Mouse (Mus musculus): ENCODE data around the gene Lix1l. TPM values are rescaled to one million over a fixed set of nuclear protein-coding genes. Genes with fewer than 3 reads are reported as not detected.
"Not testable (repeated sequence)": the region's sequence is repeated elsewhere in the genome, so short reads cannot be mapped to it uniquely, and the experiment has no call there.

The Lix1l gene
- total RNA-seq, 1 experiment: 4.6 TPM

DNA sequence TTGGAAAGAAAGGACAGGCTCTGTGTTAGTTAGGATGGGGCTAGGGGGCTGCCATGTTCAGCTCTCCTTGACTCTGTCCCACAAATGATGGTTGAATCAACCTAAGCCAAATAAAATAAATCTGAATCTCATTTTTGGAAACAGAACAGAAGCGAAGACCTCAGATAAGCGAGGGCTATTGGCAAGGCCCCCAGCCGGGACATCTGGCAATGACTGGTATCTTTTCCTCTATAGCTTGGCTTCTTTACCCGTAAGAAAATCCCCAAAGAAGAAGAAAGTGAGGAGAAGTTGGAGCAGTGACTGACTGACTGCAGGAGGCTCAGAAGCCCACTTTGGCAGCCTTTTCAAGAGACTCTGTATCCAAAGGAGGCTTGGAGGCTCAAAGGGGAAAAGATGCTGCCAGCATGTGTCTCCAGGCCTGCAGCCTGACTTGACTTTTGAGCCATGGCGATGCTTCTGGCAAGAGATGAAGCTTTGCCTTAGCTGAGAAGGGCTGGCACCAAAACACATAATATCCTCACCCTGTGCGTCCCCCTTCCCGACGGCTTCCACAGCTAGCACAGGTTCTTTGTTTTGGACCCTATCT is 61.9 kb downstream of the Lix1l start:
- Histone ChIP-seq H3K9me3 (ENCODE audit: control insufficient read depth, insufficient read depth, low read depth, low read length) (no peaks in the 10 kb centered on the region), H3K27ac (ENCODE audit: insufficient read depth, low read depth, low read length, poor library complexity, severe bottlenecking) (no peak overlapping the region), H3K4me1 (ENCODE audit: control insufficient read depth in 2 of 2, insufficient read depth in 2 of 2, low read length in 2 of 2, poor library complexity in 1 of 2) (peaks cover 0 to 5% of the 10 kb centered on the region in 2 experiments; a peak in 1 of 4 replicates), H3K4me3 (ENCODE audit: insufficient read depth in 1 of 2, low read depth in 1 of 2, low read length in 2 of 2, poor library complexity in 1 of 2, severe bottlenecking in 1 of 2) (no peak overlapping the region; a peak in 1 of 4 replicates), H3K36me3 (ENCODE audit: control insufficient read depth, insufficient read depth, low read length, poor library complexity, severe bottlenecking) (no peaks in the 10 kb centered on the region), H3K9ac (ENCODE audit: insufficient read depth, low read depth, low read length, poor library complexity, severe bottlenecking) (no peak overlapping the region)
- in situ Hi-C loops (cut with MboI; ENCODE audit: low sequenced_read_pairs in 2 of 2, unreplicated experiment in 2 of 2): no loop called here
- TF ChIP-seq ZC3H11A (IDR thresholded peaks at IDR 0.05; ENCODE audit: borderline replicate concordance, low read depth, low read length): no peak
- no peak for TF ChIP-seq MAFK (IDR thresholded peaks at IDR 0.05; ENCODE audit: insufficient read depth, low read depth, low read length)
- TF ChIP-seq ZNF384 (IDR thresholded peaks at IDR 0.05; ENCODE audit: low read depth, low read length): no peak
- no peak for TF ChIP-seq CHD2 (IDR thresholded peaks at IDR 0.05; ENCODE audit: low read depth, low read length)
- no peak for TF ChIP-seq HCFC1 (IDR thresholded peaks at IDR 0.05; ENCODE audit: borderline replicate concordance, insufficient read depth, low read length)
- DNase-seq (ENCODE audit: low read depth, low spot score): no peak

DNA sequence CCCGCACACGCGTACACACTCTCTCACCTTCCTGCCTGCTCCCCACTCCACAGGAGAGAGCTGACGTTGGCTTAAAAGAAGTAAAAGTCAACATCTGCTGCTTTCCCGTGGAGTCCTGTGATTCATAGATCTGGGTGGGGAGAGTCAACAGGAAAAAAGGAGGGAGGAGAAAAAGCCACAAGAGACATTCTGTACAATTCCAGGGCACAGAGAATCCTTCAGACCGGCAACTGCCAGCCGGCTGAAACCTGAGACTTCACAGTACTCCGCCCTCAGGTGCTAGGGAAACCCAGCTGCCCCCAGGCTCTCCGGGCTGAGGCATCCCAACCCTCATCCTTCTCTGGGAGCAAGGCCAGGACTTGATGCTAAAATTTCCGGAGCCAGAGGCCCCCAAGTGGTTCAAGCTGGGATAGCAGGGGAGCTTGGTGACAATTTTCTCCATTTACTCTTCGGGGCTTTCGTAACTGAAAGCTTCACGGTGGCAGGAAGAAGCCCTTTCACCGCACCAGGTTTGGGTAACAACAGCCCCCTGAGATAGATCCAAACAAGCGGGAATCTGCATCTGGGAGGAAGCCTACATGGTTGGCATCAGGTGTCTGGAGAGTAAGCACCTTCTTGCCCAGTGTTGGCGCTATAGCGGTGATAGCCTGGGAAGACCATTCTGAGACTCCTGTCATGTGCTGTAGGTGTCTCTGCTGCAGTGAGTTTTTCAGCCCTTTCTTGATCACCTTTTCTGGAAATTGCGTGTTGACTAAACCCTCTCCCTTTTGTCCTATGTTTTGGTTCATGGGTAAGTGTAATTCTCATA is 62.7 kb downstream of the Lix1l start:
- Histone ChIP-seq H3K4me1 (ENCODE audit: control insufficient read depth in 2 of 2, insufficient read depth in 2 of 2, low read length in 2 of 2, poor library complexity in 1 of 2) (peaks cover 0 to 5% of the 10 kb centered on the region in 2 experiments; a peak in 1 of 4 replicates), H3K9ac (ENCODE audit: insufficient read depth, low read depth, low read length, poor library complexity, severe bottlenecking) (peak overlapping the region; percentile 55; the same call in 1 of the 2 replicates), H3K9me3 (ENCODE audit: control insufficient read depth, insufficient read depth, low read depth, low read length) (no peaks in the 10 kb centered on the region), H3K27ac (ENCODE audit: insufficient read depth, low read depth, low read length, poor library complexity, severe bottlenecking) (no peak overlapping the region), H3K36me3 (ENCODE audit: control insufficient read depth, insufficient read depth, low read length, poor library complexity, severe bottlenecking) (no peaks in the 10 kb centered on the region), H3K4me3 (ENCODE audit: insufficient read depth in 1 of 2, low read depth in 1 of 2, low read length in 2 of 2, poor library complexity in 1 of 2, severe bottlenecking in 1 of 2) (peak overlapping the region; percentile 38 to 79; a peak in 3 of 4 replicates)
- DNase-seq (ENCODE audit: low read depth, low spot score): peak; percentile 97
- TF ChIP-seq ZNF384 (IDR thresholded peaks at IDR 0.05; ENCODE audit: low read depth, low read length) (no peak), ZC3H11A (IDR thresholded peaks at IDR 0.05; ENCODE audit: borderline replicate concordance, low read depth, low read length) (peak; percentile 32; the same call in 1 of the 2 replicates), MAFK (IDR thresholded peaks at IDR 0.05; ENCODE audit: insufficient read depth, low read depth, low read length) (no peak), HCFC1 (IDR thresholded peaks at IDR 0.05; ENCODE audit: borderline replicate concordance, insufficient read depth, low read length) (peak; percentile 41; the same call in 1 of the 2 replicates), CHD2 (IDR thresholded peaks at IDR 0.05; ENCODE audit: low read depth, low read length) (no peak)
- in situ Hi-C loops (cut with MboI; ENCODE audit: low sequenced_read_pairs in 2 of 2, unreplicated experiment in 2 of 2): no loop called here

DNA sequence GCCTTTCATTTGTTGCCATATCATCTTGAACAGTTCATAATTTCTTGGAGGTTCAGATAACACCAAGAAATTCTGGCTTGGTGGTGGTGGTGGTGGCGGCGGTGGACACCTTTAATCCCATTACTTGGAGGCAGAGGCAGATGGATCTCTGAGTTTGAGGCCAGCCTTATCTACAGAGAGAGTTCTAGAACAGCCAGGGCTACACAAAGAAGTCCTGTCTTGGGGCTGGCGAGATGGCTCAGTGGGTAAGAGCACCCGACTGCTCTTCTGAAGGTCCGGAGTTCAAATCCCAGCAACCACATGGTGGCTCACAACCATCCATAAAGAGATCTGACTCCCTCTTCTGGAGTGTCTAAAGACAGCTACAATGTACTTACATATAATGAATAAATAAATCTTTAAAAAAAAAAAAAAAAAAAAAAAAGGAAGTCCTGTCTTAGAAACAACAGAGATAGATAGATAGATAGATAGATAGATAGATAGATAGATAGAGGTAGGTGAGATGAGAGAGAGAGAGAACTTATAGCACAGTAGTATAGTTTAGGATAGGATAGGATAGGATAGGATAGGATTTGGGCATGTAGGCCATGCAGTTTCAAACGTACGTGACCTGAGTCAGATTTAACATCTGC is 64.9 kb downstream of the Lix1l start:
- not testable (repeated sequence) for H3K4me3 ChIP-seq (ENCODE audit: insufficient read depth in 1 of 2, low read depth in 1 of 2, low read length in 2 of 2, poor library complexity in 1 of 2, severe bottlenecking in 1 of 2); DNase-seq (ENCODE audit: low read depth, low spot score); H3K4me1 ChIP-seq (ENCODE audit: control insufficient read depth in 2 of 2, insufficient read depth in 2 of 2, low read length in 2 of 2, poor library complexity in 1 of 2); H3K9ac ChIP-seq (ENCODE audit: insufficient read depth, low read depth, low read length, poor library complexity, severe bottlenecking); H3K9me3 ChIP-seq (ENCODE audit: control insufficient read depth, insufficient read depth, low read depth, low read length); H3K27ac ChIP-seq (ENCODE audit: insufficient read depth, low read depth, low read length, poor library complexity, severe bottlenecking); H3K36me3 ChIP-seq (ENCODE audit: control insufficient read depth, insufficient read depth, low read length, poor library complexity, severe bottlenecking)
- in situ Hi-C loops (cut with MboI; ENCODE audit: low sequenced_read_pairs in 2 of 2, unreplicated experiment in 2 of 2): loop anchor here in 1 of 2 experiments (5.0 kb wide), 1 partner anchor 41 kb away; the partner anchor contains the start of gene Nudt17

DNA sequence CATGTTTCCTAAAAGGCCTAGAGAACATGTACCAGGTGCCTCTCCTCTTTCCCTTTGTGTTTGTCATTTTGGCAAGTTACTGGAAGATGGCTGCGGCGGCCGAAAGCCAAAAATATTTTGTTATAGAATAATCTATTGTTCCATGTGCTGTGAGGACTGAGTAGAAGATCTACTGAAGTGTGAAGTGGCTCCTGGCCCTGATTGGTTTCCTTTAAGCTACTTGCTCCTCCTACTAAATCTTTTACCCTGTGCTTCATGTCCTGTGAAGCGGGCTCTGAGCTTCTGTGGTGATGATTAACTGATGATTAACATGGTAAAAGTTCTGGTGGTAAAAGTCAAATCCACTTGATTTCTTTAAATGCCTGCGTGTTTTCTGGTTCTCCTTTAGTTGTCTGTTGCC is 66.0 kb downstream of the Lix1l start:
- Histone ChIP-seq H3K36me3 (ENCODE audit: control insufficient read depth, insufficient read depth, low read length, poor library complexity, severe bottlenecking) (no peaks in the 10 kb centered on the region), H3K9ac (ENCODE audit: insufficient read depth, low read depth, low read length, poor library complexity, severe bottlenecking) (no peak overlapping the region), H3K27ac (ENCODE audit: insufficient read depth, low read depth, low read length, poor library complexity, severe bottlenecking) (no peak overlapping the region), H3K4me3 (ENCODE audit: insufficient read depth in 1 of 2, low read depth in 1 of 2, low read length in 2 of 2, poor library complexity in 1 of 2, severe bottlenecking in 1 of 2) (no peak overlapping the region), H3K9me3 (ENCODE audit: control insufficient read depth, insufficient read depth, low read depth, low read length) (no peaks in the 10 kb centered on the region), H3K4me1 (ENCODE audit: control insufficient read depth in 2 of 2, insufficient read depth in 2 of 2, low read length in 2 of 2, poor library complexity in 1 of 2) (peaks cover 5 to 8% of the 10 kb centered on the region in 2 experiments; a peak in 3 of 4 replicates)
- in situ Hi-C loops (cut with MboI; ENCODE audit: low sequenced_read_pairs in 2 of 2, unreplicated experiment in 2 of 2): loop anchor here in 1 of 2 experiments (5.0 kb wide), 1 partner anchor 40 kb away; the partner anchor contains the start of gene Nudt17
- DNase-seq (ENCODE audit: low read depth, low spot score): no peak
- TF ChIP-seq HCFC1 (IDR thresholded peaks at IDR 0.05; ENCODE audit: borderline replicate concordance, insufficient read depth, low read length) (no peak), ZC3H11A (IDR thresholded peaks at IDR 0.05; ENCODE audit: borderline replicate concordance, low read depth, low read length) (no peak), ZNF384 (IDR thresholded peaks at IDR 0.05; ENCODE audit: low read depth, low read length) (no peak), CHD2 (IDR thresholded peaks at IDR 0.05; ENCODE audit: low read depth, low read length) (no peak), MAFK (IDR thresholded peaks at IDR 0.05; ENCODE audit: insufficient read depth, low read depth, low read length) (no peak)

Data from ES-E14 (cell line).